Mouse (Mus musculus) testis, adult 2 months (tissue): ENCODE results near the gene Lamb2. TPM values are rescaled to one million over a fixed set of nuclear protein-coding genes. Genes with fewer than 3 reads are reported as not detected.
A peak's percentile ranks its signal among the peaks of the same experiment; 100 is the strongest.

Experiments used
- H3K27ac ChIP-seq: fragments of 200-500 bp; 2 replicates; pipeline ENCODE4 v1.5.1; 2012; ENCODE audit warnings: low read depth, low read length; ENCODE audit not compliant: control insufficient read depth, insufficient read depth
- H3K27me3 ChIP-seq: fragments of 200-500 bp; 2 replicates; pipeline ENCODE4 v1.6.1; 2012; ENCODE audit warnings: mild to moderate bottlenecking, low read length, moderate library complexity; ENCODE audit not compliant: control insufficient read depth, insufficient read depth
- H3K36me3 ChIP-seq: fragments of 200-500 bp; 2 replicates; pipeline ENCODE4 v1.6.1; 2012; ENCODE audit warnings: mild to moderate bottlenecking, low read length; ENCODE audit not compliant: control insufficient read depth, insufficient read depth
- H3K4me1 ChIP-seq: fragments of 200-500 bp; 2 replicates; pipeline ENCODE4 v1.6.1; 2012; ENCODE audit warnings: low read length; ENCODE audit not compliant: control insufficient read depth, insufficient read depth
- H3K4me3 ChIP-seq: fragments of 200-500 bp; 2 replicates; pipeline ENCODE4 v1.5.1; 2012; ENCODE audit warnings: low read depth, mild to moderate bottlenecking, low read length, moderate library complexity, mixed read lengths; ENCODE audit not compliant: control insufficient read depth
- CTCF ChIP-seq: fragments of 200-500 bp; IDR thresholded peaks from 2 replicates; pipeline ENCODE4 v1.5.1; 2012; ENCODE audit warnings: low read depth, mild to moderate bottlenecking, inconsistent platforms, low read length, moderate library complexity; ENCODE audit not compliant: control insufficient read depth, insufficient read depth, insufficient replicate concordance
- POLR2A ChIP-seq: fragments of 200-500 bp; IDR thresholded peaks from 2 replicates; pipeline ENCODE4 v1.6.1; 2012; ENCODE audit warnings: low read depth, mild to moderate bottlenecking, inconsistent platforms, low read length, moderate library complexity; ENCODE audit not compliant: control insufficient read depth
- polyA plus RNA-seq: library from polyadenylated mRNA; depleted of rRNA; stranded (reverse); fragments of >200 nt; gene quantifications from 2 replicates; pipeline ENCODE4 v1.2.3, GENCODE M21; 2012

Lamb2 gene
- polyA plus RNA-seq, 1 experiment = 23.3 TPM

- Histone ChIP-seq H3K36me3 (peaks cover 10% of the 10 kb centered on the region), H3K27ac (no peak overlapping the region), H3K4me3 (no peak overlapping the region), H3K4me1 (peaks cover 13% of the 10 kb centered on the region), H3K27me3 (no peaks in the 10 kb centered on the region)
- TF ChIP-seq POLR2A (no peak), CTCF (no peak)
These were observed 15.4 kb downstream of the Lamb2 start for GRCm38 (mm10) chr9:108494905-108495304.

- peaks cover 6% of the 10 kb centered on the region for H3K36me3 ChIP-seq
- H3K27ac ChIP-seq = no peak overlapping the region
- H3K4me3 ChIP-seq = no peak overlapping the region
- TF ChIP-seq CTCF = no peak
- TF ChIP-seq POLR2A = no peak
- H3K27me3 ChIP-seq = no peaks in the 10 kb centered on the region
- no peaks in the 10 kb centered on the region for H3K4me1 ChIP-seq
These were observed 19.7 kb downstream of the Lamb2 start for GRCm38 (mm10) chr9:108499231-108499630.

DNA sequence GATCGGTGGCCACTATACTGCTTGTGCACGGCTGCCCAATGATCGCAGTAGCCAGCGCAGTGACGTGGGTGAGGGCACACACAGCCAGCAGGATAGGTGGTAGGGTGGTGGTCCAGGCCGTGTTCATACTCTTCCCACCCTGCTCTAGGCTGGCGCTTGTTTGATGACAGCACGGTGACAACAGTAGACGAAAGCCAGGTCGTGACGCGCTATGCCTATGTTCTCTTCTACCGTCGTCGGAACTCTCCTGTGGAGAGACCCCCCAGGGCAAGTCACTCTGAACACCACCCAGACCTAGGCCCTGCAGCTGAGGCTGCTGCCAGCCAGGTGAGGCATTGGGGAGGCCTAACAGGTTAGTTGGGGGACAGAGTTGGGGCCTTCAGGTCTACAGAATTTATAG, 20.4 kb downstream of the Lamb2 start:
- no peaks in the 10 kb centered on the region for H3K4me1 ChIP-seq

DNA sequence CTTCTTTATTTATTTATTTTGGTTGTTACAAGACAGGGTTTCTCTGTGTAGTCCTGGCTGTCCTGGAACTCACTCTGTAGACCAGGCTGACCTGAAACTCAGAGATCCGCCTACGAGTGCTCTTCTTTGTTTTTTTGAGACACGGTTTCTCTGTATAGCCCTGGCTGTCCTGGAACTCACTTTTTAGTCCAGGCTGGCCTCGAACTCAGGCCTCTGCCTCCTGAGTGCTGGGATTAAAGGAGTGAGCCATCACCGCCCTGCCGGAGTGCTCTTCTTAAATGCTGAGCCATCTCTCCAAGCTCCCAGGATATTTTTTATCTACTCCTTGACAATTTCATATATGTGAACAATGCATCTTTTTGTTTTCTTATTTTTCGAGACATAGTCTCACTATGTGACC, 27.4 kb downstream of the Lamb2 start:
- peak overlapping the region; percentile 92 for H3K4me3 ChIP-seq
- H3K27me3 ChIP-seq = no peaks in the 10 kb centered on the region
- H3K27ac ChIP-seq = peak overlapping the region; percentile 92; the same call in 1 of the 2 replicates
- H3K36me3 ChIP-seq = no peaks in the 10 kb centered on the region; the same call in 1 of the 2 replicates
- H3K4me1 ChIP-seq = peaks cover 6% of the 10 kb centered on the region
- no peak for TF ChIP-seq POLR2A
- no peak for TF ChIP-seq CTCF

More for the DNA sequence above, 20.4 kb downstream of the Lamb2 start:
- H3K36me3 ChIP-seq = peaks cover 6% of the 10 kb centered on the region
- TF ChIP-seq CTCF = no peak
- TF ChIP-seq POLR2A = no peak
- H3K27ac ChIP-seq = no peak overlapping the region
- no peak overlapping the region for H3K4me3 ChIP-seq
- H3K27me3 ChIP-seq = no peaks in the 10 kb centered on the region

- peak within 1 kb of the TSS; percentile 92 for H3K4me3 ChIP-seq
- TF ChIP-seq POLR2A (peak; percentile 71; the same call in 1 of the 2 replicates), CTCF (no peak)
These were observed 28.3 kb downstream of the Lamb2 start, which contains the start of gene Qars for GRCm38 (mm10) chr9:108507619-108508434. Gene Qars, plus strand, starts transcription at chr9:108507706.

GRCm38 (mm10) chr9:108508776-108509175, 29.2 kb downstream of the Lamb2 start:
- peaks cover 1% of the 10 kb centered on the region; the same call in 1 of the 2 replicates for H3K36me3 ChIP-seq
- TF ChIP-seq POLR2A = peak; percentile 12; the same call in 1 of the 2 replicates
- no peak for TF ChIP-seq CTCF
- peaks cover 6% of the 10 kb centered on the region for H3K4me1 ChIP-seq
- H3K4me3 ChIP-seq = peak overlapping the region; percentile 92
- peak overlapping the region; percentile 92; the same call in 1 of the 2 replicates for H3K27ac ChIP-seq
- H3K27me3 ChIP-seq = no peaks in the 10 kb centered on the region

More at GRCm38 (mm10) chr9:108507619-108508434, 28.3 kb downstream of the Lamb2 start, which contains the start of gene Qars:
- Histone ChIP-seq H3K27ac (peak within 1 kb of the TSS; percentile 92), H3K36me3 (no peaks in the 10 kb centered on the region; the same call in 1 of the 2 replicates), H3K4me1 (peaks cover 6% of the 10 kb centered on the region), H3K27me3 (no peaks in the 10 kb centered on the region)

GRCm38 (mm10) chr9:108516380-108517251, 37.1 kb downstream of the Lamb2 start, which contains the start of gene Qrich1:
Gene Qrich1, plus strand, starts transcription at chr9:108516806.
- no peak for TF ChIP-seq CTCF
- peak; percentile 90 for TF ChIP-seq POLR2A
- peaks cover 6% of the 10 kb centered on the region for H3K36me3 ChIP-seq
- H3K27ac ChIP-seq = peak within 1 kb of the TSS; percentile 99
- H3K27me3 ChIP-seq = no peaks in the 10 kb centered on the region
- H3K4me3 ChIP-seq = peak within 1 kb of the TSS; percentile 97
- peaks cover 6% of the 10 kb centered on the region for H3K4me1 ChIP-seq
